Mouse (Mus musculus) cerebellum, postnatal 25 days (tissue): ENCODE data around the gene Zfp853.
A peak's percentile ranks its signal among the peaks of the same experiment; 100 is the strongest.

Experiments used
- DNase-seq, 2 experiments: peaks; one replicate each; pipeline ENCODE4 v3.0.0; 2021; ENCODE audit warnings: mixed read lengths in 2 of 2

Gene Zfp853

DNA sequence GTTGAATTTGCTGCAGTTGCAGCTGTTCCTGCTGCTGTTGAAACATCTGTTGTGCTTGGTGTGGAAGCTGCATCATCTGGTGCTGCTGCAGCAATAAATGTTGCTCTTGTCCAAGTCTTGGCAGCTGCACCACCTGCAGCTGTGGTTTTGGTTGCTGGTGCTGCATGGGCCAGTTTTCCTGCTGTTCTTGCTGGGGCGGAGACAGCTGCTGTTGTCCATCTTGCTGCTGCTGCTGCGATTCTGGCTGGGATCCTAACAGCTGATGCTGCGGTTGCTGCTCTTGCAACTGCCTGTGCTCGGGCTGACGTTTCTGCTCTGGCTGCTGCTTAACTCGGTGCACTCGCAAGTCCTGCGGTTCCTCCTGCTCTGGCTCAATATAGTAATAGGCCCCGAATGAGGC, 4.1 kb downstream of the Zfp853 start:
- no peak for DNase-seq

GRCm38 (mm10) chr5:143288378-143288911, 5.0 kb downstream of the Zfp853 start:
- DNase-seq, result no peak

DNA sequence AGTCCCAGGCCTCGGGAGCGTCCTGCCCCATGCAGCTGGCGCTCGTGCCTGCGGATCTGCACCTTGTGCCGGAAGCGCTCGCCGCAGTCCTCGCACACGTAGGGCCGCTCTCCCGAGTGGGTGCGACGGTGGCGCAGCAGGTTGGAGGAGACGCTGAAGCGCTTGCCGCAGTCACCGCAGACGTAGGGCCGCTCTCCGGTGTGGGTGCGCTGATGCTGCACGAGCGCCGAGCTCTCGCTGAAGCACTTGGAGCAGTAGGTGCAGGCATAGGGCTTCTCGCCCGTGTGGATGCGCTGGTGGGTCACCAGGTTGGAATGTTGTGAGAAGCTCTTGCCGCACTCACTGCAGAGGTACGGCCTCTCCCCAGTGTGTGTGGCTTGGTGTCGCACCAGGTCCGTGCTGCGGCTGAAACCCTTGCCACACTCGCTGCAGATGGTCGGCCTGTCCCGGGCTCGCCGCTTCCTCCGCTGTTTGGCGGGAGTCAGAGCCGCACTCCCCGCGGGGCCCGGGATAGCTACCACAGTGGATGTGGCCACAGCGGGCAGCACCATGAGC, 5.6 kb downstream of the Zfp853 start:
- DNase-seq, result peak; percentile 66 to 68

- peak in 1 of 2 experiments; percentile 38 for DNase-seq
These were observed 8.7 kb downstream of the Zfp853 start for GRCm38 (mm10) chr5:143284762-143285161.

DNA sequence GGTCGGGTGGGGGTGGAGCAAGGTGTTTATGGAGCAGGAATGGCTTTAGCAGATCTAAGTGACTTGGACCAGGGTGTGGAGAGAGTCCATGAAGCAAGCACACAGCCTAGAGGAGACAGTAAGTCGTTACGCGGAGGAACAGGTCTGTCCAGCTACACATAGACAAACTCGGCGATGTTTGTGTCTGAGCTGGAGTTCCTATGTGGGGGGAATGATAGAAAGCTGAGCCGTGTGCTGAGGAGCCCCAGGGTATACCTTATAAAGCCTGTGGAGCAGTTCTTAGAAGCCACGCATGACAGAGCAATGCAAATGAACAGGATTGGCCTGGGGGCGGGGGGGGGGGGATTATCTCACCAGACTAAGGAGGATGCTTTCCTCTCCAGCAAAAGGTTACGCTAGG, 14.2 kb downstream of the Zfp853 start:
- DNase-seq, result no peak

- DNase-seq, result no peak
These were observed 17.7 kb downstream of the Zfp853 start for GRCm38 (mm10) chr5:143275761-143276160.

GRCm38 (mm10) chr5:143272540-143273330, 20.7 kb downstream of the Zfp853 start:
- peak in 1 of 2 experiments; percentile 45 for DNase-seq

DNA sequence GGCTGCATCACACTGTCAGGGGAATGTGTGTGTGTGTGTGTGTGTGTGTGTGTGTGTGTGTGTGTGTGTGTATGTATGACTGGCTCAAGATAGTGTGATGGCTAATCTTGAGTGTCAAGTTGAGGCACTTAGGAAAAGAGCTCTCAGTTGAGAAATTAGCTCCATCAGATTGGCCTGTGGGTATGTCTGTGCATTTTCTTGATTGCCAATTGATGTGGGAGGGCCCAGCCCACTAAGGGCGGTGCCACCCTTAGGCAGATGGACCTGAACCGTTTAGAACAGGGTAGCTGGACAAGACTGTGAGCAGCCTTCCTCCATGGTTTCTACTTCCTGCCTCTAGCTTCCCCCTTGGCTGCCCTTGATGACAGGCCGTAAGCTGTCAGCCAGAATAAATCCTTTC, 21.3 kb downstream of the Zfp853 start:
- DNase-seq, result no peak

DNA sequence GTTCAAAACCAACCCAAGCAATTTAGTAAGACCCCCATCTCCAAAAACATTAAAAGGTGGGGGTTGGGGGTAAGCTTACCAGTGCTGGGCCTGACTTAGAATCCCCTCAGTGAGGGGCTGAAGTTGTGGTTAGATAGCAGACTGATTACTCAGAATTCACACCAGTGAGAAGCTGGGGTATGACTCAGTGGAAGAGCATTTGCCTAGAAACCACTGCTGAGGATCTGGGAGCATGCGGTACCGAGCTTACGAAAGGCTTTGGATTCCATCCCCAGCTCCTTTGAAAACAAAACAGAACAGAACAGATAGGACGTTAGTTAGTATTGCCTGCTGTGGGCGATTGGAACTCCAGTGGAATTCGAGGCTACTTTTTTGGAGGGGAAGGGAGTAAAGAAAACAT, 21.8 kb downstream of the Zfp853 start:
- DNase-seq, result no peak

GRCm38 (mm10) chr5:143270151-143270519, 23.3 kb downstream of the Zfp853 start:
- no peak for DNase-seq

- DNase-seq, result peak; percentile 85 to 91
These were observed 23.9 kb downstream of the Zfp853 start, which contains the start of gene Zfp316 for GRCm38 (mm10) chr5:143269363-143270150. Gene Zfp316 (minus strand): TSS chr5:143270022.

DNA sequence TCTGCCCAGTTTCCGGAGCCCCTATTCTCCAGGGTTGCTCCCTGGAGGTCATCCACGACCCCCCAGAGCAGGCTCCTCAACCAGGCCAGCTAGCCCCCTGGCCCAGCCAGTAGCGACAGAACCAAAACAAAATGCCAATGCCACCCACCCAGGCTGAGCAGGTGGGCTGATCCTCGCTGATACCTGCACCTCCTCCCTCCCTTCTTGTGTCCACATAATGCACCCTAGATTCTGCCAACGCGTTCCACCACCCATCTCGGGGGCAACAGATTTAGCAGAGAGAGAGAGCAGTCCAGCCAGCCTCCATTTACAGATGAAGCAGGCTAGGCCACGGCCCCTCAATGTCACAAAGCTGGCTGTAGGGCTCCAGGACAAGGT, 24.4 kb downstream of the Zfp853 start:
- DNase-seq, result peak in 1 of 2 experiments; percentile 19

GRCm38 (mm10) chr5:143266794-143267193, 26.6 kb downstream of the Zfp853 start:
- DNase-seq, result peak in 1 of 2 experiments; percentile 34

DNA sequence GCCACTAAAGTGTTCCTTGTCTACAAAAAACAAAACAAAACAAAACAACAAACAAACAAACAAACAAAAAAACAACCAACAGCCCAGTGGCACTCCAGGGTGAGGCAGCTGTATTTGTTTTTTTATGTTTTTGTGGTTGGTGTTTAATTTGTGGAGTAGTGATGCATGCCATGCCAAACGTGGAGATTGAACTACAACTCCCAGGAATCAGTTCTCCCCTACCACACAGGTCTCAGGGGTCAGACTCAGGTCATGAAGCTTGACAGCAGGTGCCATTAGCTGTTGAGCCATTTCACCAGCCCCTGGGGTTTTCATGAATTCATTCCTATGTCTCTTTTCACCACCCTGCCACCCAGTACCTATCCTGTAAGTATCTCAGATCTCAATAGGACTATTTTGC, 28.0 kb downstream of the Zfp853 start:
- no peak for DNase-seq

DNA sequence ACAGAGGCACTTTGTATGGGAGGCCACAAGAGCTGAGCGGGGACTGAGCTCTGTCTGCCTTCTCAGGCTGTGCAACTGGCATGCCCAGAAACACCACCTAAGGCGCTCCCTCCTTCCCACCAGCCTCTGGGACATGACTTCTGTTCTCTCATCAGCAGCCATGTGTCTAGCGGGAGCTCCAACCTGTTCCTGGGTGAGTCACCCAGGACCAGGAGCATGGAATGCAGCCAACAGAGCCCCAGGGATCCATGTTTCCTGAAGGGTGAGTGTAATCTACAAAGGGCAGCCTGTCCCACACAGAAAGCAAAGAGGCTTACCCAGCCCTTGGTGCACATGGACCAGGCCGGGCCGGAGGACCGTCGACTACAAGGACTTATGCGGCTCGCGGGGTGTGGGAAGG, 28.7 kb downstream of the Zfp853 start:
- DNase-seq, result peak in 1 of 2 experiments; percentile 66

- no peak for DNase-seq
These were observed 31.8 kb downstream of the Zfp853 start for GRCm38 (mm10) chr5:143261636-143262035.

DNA sequence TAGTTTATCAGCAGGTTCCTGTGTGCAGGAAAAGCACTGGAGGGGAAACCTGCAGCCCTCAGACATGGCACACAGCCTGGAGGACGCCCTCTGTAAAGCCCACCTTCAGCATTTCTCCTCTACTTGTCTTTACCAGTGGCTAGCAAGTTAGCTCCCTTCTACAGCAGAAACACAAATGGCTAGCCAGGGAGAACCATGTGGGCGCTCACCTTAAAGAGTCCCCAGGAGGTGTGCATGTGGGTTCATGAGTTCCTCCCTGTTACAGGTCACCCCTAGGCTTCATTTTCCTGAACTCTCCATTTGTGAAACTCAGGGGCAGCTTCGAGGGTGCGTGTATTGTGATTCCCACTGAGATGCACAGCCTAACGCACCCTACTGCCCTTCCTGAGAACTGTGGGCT, 37.6 kb downstream of the Zfp853 start:
- no peak for DNase-seq

- no peak for DNase-seq
These were observed 38.3 kb downstream of the Zfp853 start for GRCm38 (mm10) chr5:143255131-143255519.

- DNase-seq, result peak; percentile 70 to 75
These were observed 38.8 kb downstream of the Zfp853 start for GRCm38 (mm10) chr5:143254487-143255130.

DNA sequence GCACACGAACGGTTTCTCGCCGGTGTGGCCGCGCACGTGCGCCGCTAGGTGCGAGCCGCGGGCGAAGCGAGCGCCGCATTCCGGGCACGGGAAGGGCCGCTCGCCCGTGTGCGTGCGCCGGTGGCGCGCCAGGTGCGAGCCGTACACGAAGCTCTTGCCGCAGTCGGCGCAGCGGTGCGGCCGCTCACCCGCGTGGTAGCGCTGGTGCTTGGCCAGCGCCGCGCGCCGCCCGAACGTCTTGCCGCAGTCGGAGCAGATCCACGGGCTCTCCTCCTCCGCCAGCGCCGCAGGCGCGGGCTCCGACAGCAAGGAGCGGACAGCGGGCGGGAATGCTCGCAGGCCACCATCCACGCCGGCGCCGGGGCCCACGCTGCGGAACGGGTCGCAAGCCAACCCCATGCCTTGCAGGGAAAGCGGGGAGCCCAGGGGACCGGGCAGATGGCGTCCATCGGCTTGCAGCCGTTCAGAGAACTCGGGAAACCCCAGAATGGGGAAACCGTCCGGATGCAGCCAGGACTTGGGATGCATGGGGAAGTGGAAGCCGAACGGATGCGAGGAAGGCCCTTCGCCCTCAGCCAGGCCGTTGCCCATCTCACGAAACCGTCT, 39.4 kb downstream of the Zfp853 start:
- peak in 1 of 2 experiments; percentile 81 for DNase-seq

GRCm38 (mm10) chr5:143253186-143253880, 40.1 kb downstream of the Zfp853 start:
- DNase-seq, result peak; percentile 78 to 82

GRCm38 (mm10) chr5:143252791-143253185, 40.6 kb downstream of the Zfp853 start:
- DNase-seq, result no peak
